Mouse (Mus musculus) cerebellum, postnatal 36 days (tissue): ENCODE data around the gene Krtap31-2.

Source experiments
- DNase-seq, 2 experiments: peaks; one replicate each; pipeline ENCODE4 v3.0.0; 2021 to 2022; ENCODE audit warnings: mixed read lengths in 2 of 2

The Krtap31-2 gene

DNA sequence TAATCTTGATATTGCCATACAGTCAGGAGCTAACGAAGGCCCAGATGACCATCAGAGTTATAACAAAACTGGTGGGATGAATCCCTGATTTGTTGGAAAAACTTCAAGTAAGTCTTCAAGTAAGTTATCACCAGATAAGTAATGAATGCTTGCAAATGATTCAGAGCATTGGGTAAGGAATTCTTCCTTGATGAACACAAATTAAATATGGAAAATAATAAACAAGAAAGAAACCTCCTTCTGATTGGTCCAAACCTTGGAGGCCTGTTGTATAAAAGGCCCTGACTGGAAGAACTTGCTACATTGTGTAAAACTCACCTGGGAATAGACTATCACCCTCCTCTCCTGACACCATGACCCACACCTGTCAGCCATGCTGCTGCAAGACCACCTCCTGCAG, at the start of gene Krtap31-2:
Gene Krtap31-2 (plus strand): TSS at position 301 of the 400 bp plus-strand sequence.
- DNase-seq, result no peak

DNA sequence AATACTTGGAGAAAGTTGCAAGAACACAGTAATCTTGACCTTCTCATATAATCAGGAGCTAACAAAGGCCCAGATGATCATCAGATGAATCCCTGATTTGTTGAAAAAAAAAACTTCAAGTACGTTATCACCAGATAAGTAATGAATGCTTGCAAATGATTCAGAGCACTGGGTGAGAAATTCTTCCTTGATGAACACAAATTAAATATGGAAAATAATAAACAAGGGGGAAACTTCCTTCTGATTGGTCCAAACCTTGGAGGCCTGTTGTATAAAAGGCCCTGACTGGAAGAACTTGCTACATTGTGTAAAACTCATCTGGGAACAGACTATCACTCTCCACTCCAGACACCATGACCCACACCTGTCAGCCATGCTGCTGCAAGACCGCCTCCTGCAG, 28.5 kb upstream of the Krtap31-2 start, which contains the start of gene Krtap31-1:
Gene Krtap31-1 (plus strand): TSS at position 301 of the 400 bp plus-strand sequence.
- DNase-seq, result no peak

DNA sequence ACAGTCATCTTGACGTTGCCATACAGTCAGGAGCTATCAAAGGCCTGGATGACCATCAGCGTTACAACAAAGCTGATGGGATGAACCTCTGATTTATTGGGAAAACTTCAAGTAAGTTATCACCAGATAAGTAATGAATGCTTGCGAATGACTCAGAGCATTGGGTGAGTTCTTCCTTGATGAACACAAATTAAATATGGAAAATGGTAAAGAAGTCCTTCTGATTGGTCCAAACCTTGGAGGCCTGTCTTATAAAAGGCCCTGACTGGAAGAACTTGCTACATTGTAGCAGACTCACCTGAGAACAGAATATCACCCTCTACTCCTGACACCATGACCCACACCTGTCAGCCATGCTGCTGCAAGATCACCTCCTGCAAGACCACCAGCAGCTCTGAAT, 21.6 kb upstream of the Krtap31-2 start, which contains the start of gene Gm11565:
Gene Gm11565 (plus strand): TSS at position 301 of the 400 bp plus-strand sequence.
- DNase-seq, result no peak

DNA sequence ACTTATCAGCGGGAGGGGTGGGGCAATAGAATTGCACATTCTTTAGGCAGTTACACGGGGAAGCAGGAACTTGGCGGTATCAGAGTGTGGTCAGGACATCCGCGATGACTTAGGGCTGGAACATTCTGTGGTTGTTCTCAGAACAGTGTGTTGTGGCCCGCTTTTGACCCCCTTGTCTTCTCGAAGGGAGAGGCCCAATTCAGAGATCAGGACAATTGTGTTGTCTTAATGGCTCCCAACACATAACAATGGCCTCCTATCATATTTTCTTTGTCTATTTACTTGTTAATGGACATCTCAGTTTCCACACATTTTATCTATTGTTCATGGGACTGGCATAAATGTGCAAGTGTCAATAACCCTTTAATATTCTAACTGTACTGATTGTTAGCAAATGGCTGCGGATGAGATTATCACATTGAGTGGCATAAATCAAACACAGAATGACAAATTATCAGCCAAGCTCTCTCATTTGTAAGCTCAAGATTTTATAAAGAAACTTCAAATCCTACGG, 1.7 kb downstream of the Krtap31-2 start:
- no peak for DNase-seq

DNA sequence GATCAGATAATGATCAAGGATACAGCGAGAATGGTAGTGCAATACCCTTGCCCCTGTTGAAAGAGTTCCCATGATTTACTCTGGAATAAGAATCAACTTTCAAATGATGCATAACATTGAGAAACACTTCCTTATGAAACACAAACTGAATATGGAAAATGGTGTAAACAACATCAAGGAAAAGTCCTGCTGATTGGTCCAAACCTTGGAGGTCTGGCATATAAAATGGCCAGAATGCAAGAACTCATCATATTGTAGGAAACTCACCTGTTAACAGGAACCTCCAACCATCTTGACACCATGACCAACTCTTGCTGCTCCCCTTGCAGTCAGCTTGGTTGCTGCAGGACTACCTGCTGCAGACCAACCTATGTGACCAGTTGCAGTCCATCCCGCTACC, 12.1 kb downstream of the Krtap31-2 start, which contains the start of gene Krtap9-5:
Gene Krtap9-5 (plus strand): TSS at position 301 of the 400 bp plus-strand sequence.
- DNase-seq, result no peak

DNA sequence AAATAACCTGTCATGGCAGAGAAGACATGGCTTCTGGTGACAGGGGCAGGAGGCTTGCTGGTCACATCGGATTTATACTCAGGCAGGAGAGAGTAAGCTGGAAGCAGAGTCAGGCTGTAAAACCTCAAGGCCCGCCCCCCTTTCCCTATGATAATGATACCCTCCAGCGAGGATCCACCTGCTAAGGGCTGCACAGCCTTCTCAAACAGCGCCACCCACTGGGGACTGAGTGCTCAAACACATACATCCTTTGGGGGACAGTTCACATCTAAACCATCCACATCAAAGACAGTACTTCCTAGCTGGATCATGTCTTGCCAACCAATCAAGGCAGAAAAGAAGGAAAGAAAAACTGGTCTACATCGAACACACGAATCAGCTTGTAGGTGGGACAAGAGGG, 28.1 kb downstream of the Krtap31-2 start:
- DNase-seq, result no peak

DNA sequence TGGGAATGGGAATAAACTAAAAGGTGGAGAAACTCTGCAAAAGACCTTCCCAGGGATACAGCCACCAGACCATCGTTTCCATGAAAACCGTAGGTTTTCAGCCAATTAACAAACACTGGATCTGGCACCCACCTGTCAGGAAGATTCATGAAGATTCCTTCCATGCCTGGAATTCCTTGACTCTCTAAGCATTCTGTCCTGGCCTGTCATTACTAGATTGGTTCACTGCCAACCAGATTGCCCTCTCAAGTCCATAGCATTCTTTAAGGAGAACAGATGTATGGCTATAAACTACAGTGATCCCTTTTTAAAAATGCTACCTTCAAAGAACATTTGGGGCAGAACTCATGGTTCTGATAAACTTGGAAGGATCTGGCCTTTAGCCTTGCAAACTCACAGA, 29.9 kb downstream of the Krtap31-2 start:
- DNase-seq, result no peak

DNA sequence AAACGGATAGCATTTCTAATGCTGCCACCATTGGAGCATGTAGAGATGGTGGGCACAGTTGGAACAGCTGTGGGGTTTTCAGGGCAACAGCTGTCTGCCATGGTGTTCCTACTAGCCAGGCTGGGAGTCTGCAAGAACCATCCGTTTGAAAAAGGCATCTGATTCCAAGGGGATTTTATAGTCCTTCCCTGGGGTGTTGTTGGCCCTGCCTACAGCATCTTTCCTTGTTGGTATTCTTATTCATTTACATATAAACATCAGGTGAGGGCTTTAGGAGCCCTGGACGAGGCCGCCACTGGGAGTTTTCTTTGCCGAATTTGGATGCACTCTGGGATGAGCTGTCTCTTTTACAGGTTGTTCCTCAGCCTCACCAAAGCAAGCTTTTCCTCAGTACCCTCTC, 42.9 kb downstream of the Krtap31-2 start, which contains the start of gene Krtap29-1:
Gene Krtap29-1 (minus strand): TSS at position 101 of the 400 bp plus-strand sequence.
- DNase-seq, result no peak

DNA sequence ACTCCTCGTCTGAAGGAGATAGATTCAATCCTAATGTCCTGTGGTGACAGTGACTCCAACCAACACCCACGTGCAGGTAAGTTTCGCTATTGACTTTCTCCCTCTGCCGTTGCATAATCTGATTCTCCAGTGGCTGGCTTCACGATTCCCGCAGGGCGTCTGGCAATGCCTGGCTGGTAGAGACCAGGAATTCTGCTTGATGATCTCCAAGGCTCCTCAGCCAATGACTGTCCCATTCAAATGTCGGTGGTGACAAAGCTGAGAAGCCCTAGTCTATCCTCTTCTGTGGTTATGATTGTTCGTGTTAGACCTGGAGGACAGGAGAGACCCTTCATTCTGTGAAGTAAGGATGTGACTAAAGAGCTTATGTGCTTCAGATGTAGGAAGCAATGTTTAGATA, 46.6 kb downstream of the Krtap31-2 start:
- no peak for DNase-seq

DNA sequence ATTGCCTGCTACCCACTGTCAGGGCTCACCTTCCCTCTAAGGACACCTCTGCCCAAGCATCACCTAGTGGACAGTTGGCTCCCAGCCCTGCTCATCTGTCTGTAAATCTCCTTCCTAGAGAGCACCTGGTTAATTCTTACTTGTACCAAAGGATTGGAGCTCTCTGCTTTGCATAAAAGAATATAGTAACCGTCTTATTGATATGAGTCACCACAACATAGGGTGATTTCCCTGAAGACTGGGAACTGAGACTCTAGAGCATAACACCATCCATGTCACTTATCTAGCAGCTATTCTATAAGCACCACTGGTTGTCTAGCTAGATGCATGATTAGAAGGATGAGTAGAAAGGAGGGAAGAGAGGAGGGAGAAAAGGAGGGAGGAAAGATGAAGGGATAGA, 47.4 kb downstream of the Krtap31-2 start:
- DNase-seq, result no peak

DNA sequence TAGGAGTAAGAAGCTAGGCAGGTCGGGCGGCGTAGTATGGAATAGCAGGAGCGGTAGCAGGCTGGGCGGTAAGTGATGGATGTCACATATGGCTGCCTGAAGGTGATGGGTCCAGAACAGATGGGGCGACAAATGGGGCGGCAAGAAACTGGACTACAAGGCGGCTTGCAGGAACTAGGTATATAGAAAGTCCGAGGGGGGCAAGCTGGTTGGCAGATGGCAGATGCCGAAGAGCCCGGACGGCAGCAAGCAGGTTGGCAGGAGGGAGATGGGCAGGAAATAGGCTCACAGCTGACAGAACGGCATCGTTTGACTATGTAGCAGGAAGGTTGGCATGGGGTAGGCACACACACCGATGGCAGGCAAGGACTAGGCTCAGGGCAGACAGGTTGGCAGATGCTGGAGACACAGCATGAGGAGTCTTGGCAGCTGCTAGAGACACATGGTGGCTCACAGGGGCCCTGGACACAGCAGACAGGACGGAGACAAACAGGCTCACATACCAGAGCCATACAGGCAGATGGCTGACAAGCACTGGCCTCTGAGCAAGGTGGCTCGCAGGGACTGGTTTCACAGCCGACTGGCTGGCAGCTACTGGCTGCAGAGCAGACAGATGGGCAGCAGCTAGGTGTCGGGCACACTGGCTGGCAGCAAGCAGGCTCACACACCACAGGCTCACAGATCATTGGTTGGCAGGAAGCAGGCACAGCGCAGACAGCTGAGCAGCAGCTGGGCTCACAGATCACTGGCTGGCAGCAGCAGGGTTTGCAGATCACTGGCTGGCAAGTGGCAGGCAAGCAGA, 49.4 kb downstream of the Krtap31-2 start:
- DNase-seq, result peak; percentile 83

DNA sequence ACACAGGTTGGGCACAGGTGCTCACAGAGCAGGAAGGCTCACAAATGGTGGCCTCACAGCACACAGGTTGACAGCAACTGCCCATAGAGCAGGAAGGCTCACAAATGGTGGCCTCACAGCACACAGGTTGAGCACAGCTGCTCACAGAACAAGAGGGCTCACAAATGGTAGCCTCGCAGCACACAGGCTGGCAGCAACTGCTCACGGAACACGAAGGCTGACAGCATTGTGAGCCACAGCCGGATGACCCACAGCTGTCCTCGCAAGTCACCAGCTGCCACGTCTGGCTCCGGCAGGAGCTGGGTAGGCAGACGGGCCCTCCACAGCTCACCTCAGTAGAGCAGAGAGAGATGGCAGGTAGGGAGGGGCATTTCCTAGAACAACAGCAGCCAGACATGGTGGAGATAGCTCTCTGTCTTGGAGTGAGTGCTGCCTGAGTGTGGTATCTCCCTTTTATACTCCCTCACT, 50.1 kb downstream of the Krtap31-2 start, which contains the start of gene Krtap16-1:
Gene Krtap16-1 (minus strand): TSS at position 418 of the 468 bp plus-strand sequence.
- DNase-seq, result no peak
